Mouse (Mus musculus): ENCODE results near the gene Slc25a22. TPM values are rescaled to one million over a fixed set of nuclear protein-coding genes. Genes with fewer than 3 reads are reported as not detected.
"Not testable (repeated sequence)": the region's sequence is repeated elsewhere in the genome, so short reads cannot be mapped to it uniquely, and the experiment has no call there.

The Slc25a22 gene
- polyA plus RNA-seq, 1 experiment from 2014 or later: 30.9 TPM

GRCm38 (mm10) chr7:141456739-141457138 lies 19.0 kb upstream of the Slc25a22 start:
- Histone ChIP-seq H3K36me3 (peaks cover 13% of the 10 kb centered on the region), H3K27ac (replicated peaks) (no peak overlapping the region), H3K4me3 (replicated peaks) (no peak overlapping the region), H3K9ac (no peak overlapping the region), H3K9me3 (replicated peaks) (no peaks in the 10 kb centered on the region), H3K4me1 (peaks cover 21% of the 10 kb centered on the region), H3K27me3 (peaks cover 31% of the 10 kb centered on the region), H3K4me2 (replicated peaks) (no peak overlapping the region)
- ATAC-seq (ENCODE audit: insufficient number of reproducible peaks, low FRiP score, low TSS enrichment, low read depth): no peak
- WGBS: 85% methylated on average over 6 of the region's 6 CpGs

- Histone ChIP-seq H3K36me3 (peaks cover 23% of the 10 kb centered on the region), H3K27me3 (peaks cover 22% of the 10 kb centered on the region), H3K4me3 (replicated peaks) (peak overlapping the region; percentile 67), H3K4me1 (peaks cover 17% of the 10 kb centered on the region), H3K9ac (peak overlapping the region; percentile 54), H3K9me3 (replicated peaks) (no peaks in the 10 kb centered on the region), H3K27ac (replicated peaks) (peak overlapping the region; percentile 51), H3K4me2 (replicated peaks) (peak overlapping the region; percentile 98)
- ATAC-seq (ENCODE audit: insufficient number of reproducible peaks, low FRiP score, low TSS enrichment, low read depth): no peak
- 4% methylated on average over 23 of the region's 23 CpGs for WGBS
Observed at GRCm38 (mm10) chr7:141455610-141456314, 18.1 kb upstream of the Slc25a22 start.

- Histone ChIP-seq H3K4me3 (replicated peaks) (peak within 1 kb of the TSS; percentile 67), H3K9ac (peak within 1 kb of the TSS; percentile 54), H3K36me3 (peaks cover 30% of the 10 kb centered on the region), H3K4me2 (replicated peaks) (peak within 1 kb of the TSS; percentile 98), H3K4me1 (peaks cover 17% of the 10 kb centered on the region), H3K9me3 (replicated peaks) (no peaks in the 10 kb centered on the region), H3K27ac (replicated peaks) (peak within 1 kb of the TSS; percentile 51), H3K27me3 (peaks cover 15% of the 10 kb centered on the region)
- WGBS: 0% methylated on average over 44 of the region's 45 CpGs
- ATAC-seq (ENCODE audit: insufficient number of reproducible peaks, low FRiP score, low TSS enrichment, low read depth): peak; percentile 83
Observed at GRCm38 (mm10) chr7:141454967-141455551, 17.4 kb upstream of the Slc25a22 start, which contains the start of gene Pnpla2. Gene Pnpla2 (plus strand): TSS chr7:141455198.

- no peak overlapping the region for H3K9ac ChIP-seq
- H3K4me2 ChIP-seq (replicated peaks): no peak overlapping the region
- peaks cover 21% of the 10 kb centered on the region for H3K4me1 ChIP-seq
- peaks cover 37% of the 10 kb centered on the region for H3K36me3 ChIP-seq
- no peak for ATAC-seq (ENCODE audit: insufficient number of reproducible peaks, low FRiP score, low TSS enrichment, low read depth)
- WGBS: 79% methylated on average over 2 of the region's 2 CpGs
- no peak overlapping the region for H3K4me3 ChIP-seq (replicated peaks)
- peaks cover under 1% of the 10 kb centered on the region; the same call in 1 of the 2 replicates for H3K27me3 ChIP-seq
- no peaks in the 10 kb centered on the region for H3K9me3 ChIP-seq (replicated peaks)
- no peak overlapping the region for H3K27ac ChIP-seq (replicated peaks)
Observed at GRCm38 (mm10) chr7:141453636-141454035, 15.9 kb upstream of the Slc25a22 start.

GRCm38 (mm10) chr7:141451928-141452327 lies 14.2 kb upstream of the Slc25a22 start:
- peaks cover 39% of the 10 kb centered on the region for H3K36me3 ChIP-seq
- no peaks in the 10 kb centered on the region for H3K27me3 ChIP-seq
- no peaks in the 10 kb centered on the region for H3K9me3 ChIP-seq (replicated peaks)
- no peak overlapping the region for H3K4me2 ChIP-seq (replicated peaks)
- H3K9ac ChIP-seq: no peak overlapping the region
- H3K4me1 ChIP-seq: peaks cover 26% of the 10 kb centered on the region
- no peak overlapping the region for H3K27ac ChIP-seq (replicated peaks)
- no peak for ATAC-seq (ENCODE audit: insufficient number of reproducible peaks, low FRiP score, low TSS enrichment, low read depth)
- no peak overlapping the region for H3K4me3 ChIP-seq (replicated peaks)

GRCm38 (mm10) chr7:141447110-141447991 lies 9.7 kb upstream of the Slc25a22 start, which contains the start of gene Rplp2:
Gene Rplp2 (plus strand): TSS chr7:141447370.
- Histone ChIP-seq H3K27me3 (no peaks in the 10 kb centered on the region), H3K4me1 (peaks cover 34% of the 10 kb centered on the region), H3K9ac (peak within 1 kb of the TSS; percentile 97), H3K27ac (replicated peaks) (peak within 1 kb of the TSS; percentile 94), H3K36me3 (peaks cover 38% of the 10 kb centered on the region), H3K4me3 (replicated peaks) (peak within 1 kb of the TSS; percentile 91), H3K9me3 (replicated peaks) (no peaks in the 10 kb centered on the region), H3K4me2 (replicated peaks) (peak within 1 kb of the TSS; percentile 59)
- ATAC-seq (ENCODE audit: insufficient number of reproducible peaks, low FRiP score, low TSS enrichment, low read depth): peak; percentile 91
- WGBS: under 1% methylated on average over 63 of the region's 63 CpGs

- WGBS: 79% methylated on average over 3 of the region's 3 CpGs
- not testable (repeated sequence) for H3K4me2 ChIP-seq (replicated peaks); ATAC-seq (ENCODE audit: insufficient number of reproducible peaks, low FRiP score, low TSS enrichment, low read depth); H3K9me3 ChIP-seq (replicated peaks); H3K9ac ChIP-seq; H3K27me3 ChIP-seq; H3K27ac ChIP-seq (replicated peaks); H3K4me3 ChIP-seq (replicated peaks)
- Histone ChIP-seq H3K4me1 (peaks cover 42% of the 10 kb centered on the region), H3K36me3 (peaks cover 31% of the 10 kb centered on the region)
Observed at GRCm38 (mm10) chr7:141446374-141446773, 8.7 kb upstream of the Slc25a22 start.

- Histone ChIP-seq H3K4me3 (replicated peaks) (peak within 1 kb of the TSS; percentile 52), H3K27me3 (no peaks in the 10 kb centered on the region), H3K9me3 (replicated peaks) (no peaks in the 10 kb centered on the region), H3K36me3 (peaks cover 26% of the 10 kb centered on the region), H3K9ac (peak within 1 kb of the TSS; percentile 51), H3K4me2 (replicated peaks) (peak within 1 kb of the TSS; percentile 84), H3K4me1 (peaks cover 49% of the 10 kb centered on the region), H3K27ac (replicated peaks) (peak within 1 kb of the TSS; percentile 58)
- 0 out of 2 replicates have a peak, but pooled peaks have one; percentile 63 for ATAC-seq (ENCODE audit: insufficient number of reproducible peaks, low FRiP score, low TSS enrichment, low read depth)
- under 1% methylated on average over 25 of the region's 25 CpGs for WGBS
Observed at GRCm38 (mm10) chr7:141443828-141444237, 6.1 kb upstream of the Slc25a22 start, which contains the start of gene Pidd1. Gene Pidd1 (minus strand): TSS chr7:141444025.

- no peak for ATAC-seq (ENCODE audit: insufficient number of reproducible peaks, low FRiP score, low TSS enrichment, low read depth)
- peaks cover 23% of the 10 kb centered on the region for H3K36me3 ChIP-seq
- H3K4me1 ChIP-seq: peaks cover 43% of the 10 kb centered on the region
- 15% methylated on average over 12 of the region's 12 CpGs for WGBS
- peak overlapping the region; percentile 51 for H3K9ac ChIP-seq
- H3K27me3 ChIP-seq: no peaks in the 10 kb centered on the region
- peak overlapping the region; percentile 58; the same call in 1 of the 2 replicates for H3K27ac ChIP-seq (replicated peaks)
- H3K4me2 ChIP-seq (replicated peaks): peak overlapping the region; percentile 84
- peak overlapping the region; percentile 52 for H3K4me3 ChIP-seq (replicated peaks)
- H3K9me3 ChIP-seq (replicated peaks): no peaks in the 10 kb centered on the region
Observed at GRCm38 (mm10) chr7:141443081-141443821, 5.6 kb upstream of the Slc25a22 start.

- peaks cover 23% of the 10 kb centered on the region for H3K36me3 ChIP-seq
- no peak for ATAC-seq (ENCODE audit: insufficient number of reproducible peaks, low FRiP score, low TSS enrichment, low read depth)
- WGBS: 88% methylated on average over 13 of the region's 13 CpGs
- no peak overlapping the region for H3K27ac ChIP-seq (replicated peaks)
- H3K27me3 ChIP-seq: no peaks in the 10 kb centered on the region
- peaks cover 51% of the 10 kb centered on the region for H3K4me1 ChIP-seq
- no peaks in the 10 kb centered on the region for H3K9me3 ChIP-seq (replicated peaks)
- peak overlapping the region; percentile 84 for H3K4me2 ChIP-seq (replicated peaks)
- peak overlapping the region; percentile 52; the same call in 1 of the 2 replicates for H3K4me3 ChIP-seq (replicated peaks)
- no peak overlapping the region for H3K9ac ChIP-seq
Observed at GRCm38 (mm10) chr7:141442199-141442598, 4.5 kb upstream of the Slc25a22 start.

All from embryonic facial prominence, embryonic 15.5 days (tissue).